Mouse (Mus musculus) layer of hippocampus, postnatal 36 days (tissue): ENCODE results near the gene Gata3. TPM values are rescaled to one million over a fixed set of nuclear protein-coding genes. Genes with fewer than 3 reads are reported as not detected.

ENCODE experiments used
- DNase-seq, 2 experiments: peaks; one replicate each; pipeline ENCODE4 v3.0.0; 2022
- total RNA-seq, 2 experiments: library from RNA; stranded (reverse); gene quantifications; 2 replicates each; pipeline ENCODE4 v1.2.3; 2021

Gata3 gene
- total RNA-seq, 2 experiments from 2014 or later, result 0.15 TPM; not detected in 1

DNA sequence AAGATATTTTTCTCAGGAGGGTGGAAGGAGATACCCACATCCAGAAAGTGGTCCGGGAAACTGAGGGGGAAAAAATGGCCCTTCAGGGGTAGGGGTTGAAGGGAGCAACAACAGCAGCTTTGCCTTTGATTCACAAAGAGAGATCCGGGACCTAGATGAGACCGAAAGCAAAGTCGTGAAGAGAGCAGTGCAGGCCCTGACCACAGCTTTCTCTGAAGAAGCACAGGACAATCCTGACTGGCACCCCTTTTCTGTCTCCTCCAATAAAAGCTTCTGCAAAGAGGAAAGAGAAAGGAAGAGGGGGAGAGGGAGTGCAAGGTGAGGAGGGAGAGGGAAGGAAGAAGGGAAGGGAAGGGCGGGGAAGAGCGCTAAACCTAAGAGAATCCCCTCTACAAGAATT lies 18.0 kb downstream of the Gata3 start:
- DNase-seq, result no peak

DNA sequence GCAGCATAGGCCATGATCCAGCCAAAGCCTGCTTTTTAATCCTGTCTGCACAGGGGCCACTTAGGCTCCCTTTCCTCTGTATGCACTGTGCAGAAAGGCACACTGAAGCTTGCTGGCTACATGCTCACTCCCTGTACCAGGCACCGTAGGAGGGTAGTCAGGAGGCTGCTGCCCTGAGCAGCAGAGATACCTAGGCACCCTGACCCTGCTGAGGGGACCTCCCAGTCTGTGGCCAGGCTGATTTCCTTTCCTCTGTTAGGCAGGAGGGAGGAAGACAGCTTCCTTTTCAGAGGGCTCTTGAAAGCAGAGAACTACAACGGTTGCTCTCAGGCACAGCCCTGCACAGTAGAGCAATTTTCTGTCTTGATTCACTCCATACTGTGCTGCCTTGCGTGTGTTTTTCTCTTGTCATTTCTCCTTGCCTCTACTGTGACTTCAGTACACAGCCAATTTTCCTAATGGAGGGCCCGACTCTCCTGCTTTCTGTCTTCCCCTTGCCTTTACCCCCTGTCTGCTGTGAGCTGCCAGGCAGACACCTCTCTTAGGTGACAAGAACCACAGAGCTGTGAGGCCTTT lies 18.6 kb downstream of the Gata3 start:
- DNase-seq, result no peak

DNA sequence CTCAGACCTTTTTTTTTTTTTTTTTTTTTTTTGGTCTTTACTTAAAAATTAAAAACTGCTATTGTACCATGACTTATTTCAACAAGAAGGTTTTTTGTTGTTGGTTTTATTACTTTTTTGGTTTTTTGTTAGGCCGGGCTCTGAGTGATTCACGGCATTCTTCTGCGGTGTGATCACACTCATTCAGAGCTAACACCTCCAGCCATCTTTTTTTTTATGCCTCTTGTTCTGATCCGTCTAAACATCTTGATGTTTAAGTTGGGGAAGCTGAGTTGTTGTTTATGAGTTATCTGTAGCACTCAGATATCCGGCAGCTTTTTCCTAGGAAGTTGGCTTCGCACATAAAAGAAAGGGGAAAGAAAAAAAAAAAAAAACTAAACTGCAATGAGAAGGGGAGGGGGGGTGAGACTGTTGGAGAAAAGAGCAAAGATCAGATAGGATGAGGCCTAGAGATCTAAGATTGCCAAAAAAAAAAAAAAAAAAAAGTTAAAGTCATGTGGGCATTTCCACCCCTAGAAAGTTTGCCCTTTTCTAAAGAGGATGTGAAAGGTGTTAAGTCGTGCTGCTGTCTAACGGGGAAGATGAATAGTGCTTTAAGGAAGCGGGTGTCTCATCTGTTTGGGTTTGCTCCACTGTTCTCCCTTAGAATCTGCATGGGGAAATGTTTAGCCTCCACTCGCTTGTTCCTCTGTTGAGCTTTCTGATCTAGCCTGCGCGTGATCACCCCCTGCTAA lies 22.6 kb downstream of the Gata3 start:
- DNase-seq, result no peak

DNA sequence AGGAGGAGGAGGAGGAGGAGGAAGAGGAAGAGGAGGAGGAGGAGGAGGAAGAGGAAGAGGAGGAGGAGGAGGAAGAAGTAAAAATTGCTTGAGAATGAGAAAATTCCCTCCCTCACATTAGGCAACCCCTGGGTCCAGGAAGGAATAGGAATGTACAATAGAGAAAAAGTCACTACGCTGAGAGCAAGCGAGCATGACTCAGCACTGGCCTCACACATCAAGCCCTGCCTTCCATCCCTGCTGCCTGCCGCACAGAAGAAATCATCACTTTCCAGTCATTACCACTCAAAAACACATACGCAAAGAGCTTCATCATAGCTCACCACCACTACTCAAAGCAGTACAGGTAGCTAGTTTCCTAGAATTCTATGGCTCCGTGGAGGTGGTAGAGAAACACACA lies 29.1 kb downstream of the Gata3 start:
- no peak for DNase-seq

DNA sequence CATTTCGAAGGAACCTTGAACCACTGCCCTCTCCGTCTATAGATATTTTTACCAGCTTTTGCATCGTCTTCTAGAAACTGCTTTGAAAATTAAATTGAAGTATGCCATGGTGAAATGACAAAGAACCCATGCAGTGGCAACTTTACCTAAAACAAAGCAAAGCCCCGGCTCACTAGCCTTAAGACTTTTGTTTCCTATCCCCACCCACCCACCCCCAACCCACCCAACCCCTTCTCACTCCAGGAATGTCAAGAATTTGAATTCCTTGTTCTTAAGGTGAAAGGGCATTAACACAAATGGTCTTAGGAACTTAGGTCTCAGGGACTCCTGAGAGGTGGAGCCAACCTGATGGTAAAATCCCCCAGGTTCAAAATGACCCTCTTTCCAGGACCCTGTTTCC lies 34.0 kb downstream of the Gata3 start:
- no peak for DNase-seq

DNA sequence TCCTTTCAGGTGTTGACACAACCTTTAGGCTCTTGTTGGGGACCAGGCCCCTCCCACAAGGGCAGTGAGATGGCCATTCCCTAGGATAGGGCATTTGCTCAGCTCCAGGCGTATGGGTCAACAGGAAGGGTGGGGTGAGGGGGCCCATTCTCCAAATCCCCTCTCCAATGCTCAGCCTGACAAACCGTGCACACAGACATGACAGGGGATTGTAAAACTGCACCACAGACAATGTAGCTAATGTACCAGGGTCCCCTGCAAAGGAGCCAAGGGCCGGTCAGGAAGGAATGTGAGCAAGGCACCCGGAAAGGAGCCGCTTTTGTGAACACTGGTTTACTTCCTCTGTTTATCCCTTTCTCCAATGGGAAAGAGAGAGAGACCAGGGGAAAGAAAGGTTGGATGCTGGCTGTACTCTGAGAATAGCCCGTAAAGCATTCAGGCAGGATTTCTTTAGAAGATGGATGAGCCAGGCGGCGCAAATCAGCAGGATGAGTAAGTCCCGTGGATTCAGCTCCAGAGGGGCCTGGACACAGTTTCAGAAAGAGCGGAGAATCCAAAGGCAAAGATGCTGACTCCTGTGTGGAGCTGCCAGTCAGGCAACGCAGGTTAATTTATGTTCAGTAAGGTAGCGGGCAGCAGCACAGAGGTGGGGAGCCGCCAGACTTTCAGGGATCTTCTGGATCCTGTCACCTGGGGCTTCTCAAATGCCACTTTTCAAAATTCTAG lies 36.8 kb downstream of the Gata3 start:
- no peak for DNase-seq

DNA sequence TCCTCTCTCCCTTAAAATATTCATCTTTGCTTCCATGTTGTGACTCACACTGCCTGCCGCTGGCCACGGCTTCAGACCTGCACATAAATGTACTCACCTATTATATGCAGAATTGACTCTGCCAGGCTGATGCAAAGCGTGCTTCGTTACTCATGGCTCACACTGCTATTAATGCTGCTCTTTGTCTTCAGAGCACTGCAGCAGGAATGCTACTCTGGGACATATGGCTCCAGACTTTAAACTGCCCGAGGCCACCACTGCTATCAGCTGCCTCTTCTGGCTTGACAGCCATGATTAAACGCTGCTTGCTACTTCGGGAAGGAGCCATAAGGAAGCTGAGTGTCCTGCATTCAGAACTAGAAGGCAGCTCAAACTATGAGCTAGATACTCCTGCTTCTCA lies 54.6 kb downstream of the Gata3 start:
- no peak for DNase-seq

DNA sequence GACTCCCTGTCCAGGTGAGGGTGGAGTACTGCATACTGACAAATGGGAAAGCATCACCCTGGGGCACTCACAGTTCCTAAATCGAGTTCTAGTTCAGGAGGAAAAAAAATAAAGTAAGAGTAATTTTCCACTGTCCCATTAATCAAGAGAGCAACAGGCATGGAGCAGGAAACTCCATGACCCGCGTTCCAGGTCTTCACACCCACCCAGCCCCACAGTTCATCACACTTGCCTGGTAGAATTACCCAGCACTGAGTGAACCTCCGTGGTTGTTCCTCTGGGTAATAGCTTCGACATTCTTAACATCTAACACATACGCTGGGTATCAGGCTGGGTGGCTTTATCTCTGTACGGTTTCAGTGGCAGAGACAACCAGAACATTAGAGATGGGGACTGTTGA lies 56.1 kb downstream of the Gata3 start:
- no peak for DNase-seq

DNA sequence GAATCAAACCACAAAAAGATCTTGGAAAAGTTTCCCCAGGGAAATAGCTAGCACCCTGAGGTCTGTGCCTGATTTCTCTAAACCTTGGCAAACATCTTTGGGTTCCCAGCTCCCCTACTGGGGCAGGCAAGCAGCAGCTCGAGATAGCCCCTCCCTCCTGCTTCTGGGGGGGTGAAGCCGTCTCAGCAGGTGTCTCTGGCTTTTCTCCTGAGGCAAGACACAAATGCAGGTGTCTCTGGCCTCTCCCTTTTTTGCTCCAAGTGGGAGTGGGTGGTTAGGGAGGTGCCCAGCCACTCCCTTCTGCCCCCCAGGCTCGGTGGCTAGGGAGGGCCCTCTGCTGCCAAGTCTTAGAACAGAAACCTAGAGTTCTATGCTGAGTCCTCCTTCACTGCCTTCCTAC lies 62.2 kb downstream of the Gata3 start:
- no peak for DNase-seq

DNA sequence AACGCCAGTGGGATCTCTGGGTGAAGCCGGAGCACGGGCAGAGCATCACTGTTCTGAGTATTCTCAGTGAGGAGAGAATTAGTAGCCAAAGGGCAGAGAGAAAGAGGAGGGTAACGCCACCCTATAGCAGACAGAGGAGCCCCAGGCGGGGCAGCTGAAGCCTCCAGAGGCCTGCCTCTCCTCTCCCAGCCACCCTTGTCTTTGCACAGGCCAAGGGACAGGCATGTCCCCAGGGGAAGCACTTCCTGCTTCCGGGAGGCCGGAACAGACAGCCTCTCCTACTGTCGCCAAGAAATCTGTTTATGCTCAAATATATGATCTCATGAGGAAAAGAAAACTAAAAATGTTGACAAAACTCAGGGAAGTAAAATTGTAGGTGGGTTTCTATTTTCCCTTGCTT lies 69.2 kb downstream of the Gata3 start:
- DNase-seq, result no peak

DNA sequence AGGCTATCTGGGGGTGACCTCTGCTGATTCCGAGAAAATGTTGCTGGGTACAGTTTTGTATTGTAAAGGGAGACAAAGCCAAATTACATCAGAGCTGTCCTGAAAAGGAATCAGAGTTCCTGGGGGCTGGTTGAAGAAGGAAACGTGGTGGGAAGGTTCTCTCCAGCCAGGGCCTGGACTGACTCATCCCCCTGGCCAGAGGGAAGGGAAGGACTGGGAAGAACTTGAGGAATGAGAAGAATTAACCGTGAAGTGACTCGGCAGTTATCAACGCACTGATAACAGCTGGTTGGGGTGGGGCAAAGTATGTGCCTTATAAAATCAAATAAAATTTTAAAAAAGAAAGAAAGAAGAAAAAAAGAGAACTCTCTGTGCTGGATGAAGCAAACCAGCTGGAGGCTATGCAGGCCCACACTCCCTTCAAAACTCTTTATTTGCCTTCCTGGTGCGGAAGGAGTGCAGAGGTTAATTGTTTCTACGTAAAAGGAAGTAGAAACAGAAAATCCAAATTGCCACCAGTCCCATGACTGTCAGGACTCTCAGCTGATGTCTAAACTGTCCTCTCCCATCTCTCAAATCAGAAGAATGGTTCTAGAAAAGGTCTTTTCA lies 71.6 kb downstream of the Gata3 start:
- no peak for DNase-seq

Other genes starting within 250 kb of the Gata3 start
- gene 4930412O13Rik, start 8.8 kb downstream of the Gata3 start, total RNA-seq, result not detected
- not detected for gene 9230102O04Rik, start 494 bp downstream of the Gata3 start, total RNA-seq
- gene Taf3, start 158.6 kb upstream of the Gata3 start, total RNA-seq, result 10 to 100 TPM; 15.0 to 15.8 TPM
- 100 to 1,000 TPM; 256 to 257 TPM for gene Atp5c1, start 190.5 kb upstream of the Gata3 start, total RNA-seq
- 10 to 100 TPM; 12.4 TPM for gene Kin, start 190.6 kb upstream of the Gata3 start, total RNA-seq
- gene Itih2, start 241.4 kb upstream of the Gata3 start, total RNA-seq, result 1 to 10 TPM; 1.7 to 2.2 TPM